Mouse (Mus musculus) thymus, postnatal 25 days (tissue): ENCODE measurements around the gene Rnf220.
A peak's percentile ranks its signal among the peaks of the same experiment; 100 is the strongest.

Source experiments
- DNase-seq: peaks from one replicate; pipeline ENCODE4 v3.0.0; 2022

Gene Rnf220

GRCm38 (mm10) chr4:117486188-117486587 is 10.7 kb downstream of the Rnf220 start:
- no peak for DNase-seq

GRCm38 (mm10) chr4:117485045-117485780 is 11.6 kb downstream of the Rnf220 start:
- DNase-seq = no peak

- DNase-seq = no peak
Observed at GRCm38 (mm10) chr4:117484256-117485044, 12.4 kb downstream of the Rnf220 start.

GRCm38 (mm10) chr4:117483931-117484255 is 13.0 kb downstream of the Rnf220 start:
- DNase-seq = no peak

GRCm38 (mm10) chr4:117482103-117482502 is 14.7 kb downstream of the Rnf220 start:
- no peak for DNase-seq

- no peak for DNase-seq
Observed at GRCm38 (mm10) chr4:117480611-117481445, 16.0 kb downstream of the Rnf220 start.

- no peak for DNase-seq
Observed at GRCm38 (mm10) chr4:117479951-117480350, 16.9 kb downstream of the Rnf220 start.

- DNase-seq = peak; percentile 82
Observed at GRCm38 (mm10) chr4:117478101-117478673, 18.7 kb downstream of the Rnf220 start.

- no peak for DNase-seq
Observed at GRCm38 (mm10) chr4:117477401-117477800, 19.5 kb downstream of the Rnf220 start.

GRCm38 (mm10) chr4:117476777-117477176 is 20.1 kb downstream of the Rnf220 start:
- DNase-seq = no peak

GRCm38 (mm10) chr4:117476355-117476754 is 20.5 kb downstream of the Rnf220 start:
- DNase-seq = no peak

- no peak for DNase-seq
Observed at GRCm38 (mm10) chr4:117473985-117474354, 22.9 kb downstream of the Rnf220 start.

- no peak for DNase-seq
Observed at GRCm38 (mm10) chr4:117473291-117473984, 23.4 kb downstream of the Rnf220 start.

GRCm38 (mm10) chr4:117469471-117469870 is 27.4 kb downstream of the Rnf220 start:
- no peak for DNase-seq

- no peak for DNase-seq
Observed at GRCm38 (mm10) chr4:117467936-117468335, 28.9 kb downstream of the Rnf220 start.

- peak; percentile 44 for DNase-seq
Observed at GRCm38 (mm10) chr4:117449151-117449550, 47.7 kb downstream of the Rnf220 start.

- peak; percentile 33 for DNase-seq
Observed at GRCm38 (mm10) chr4:117447926-117448325, 48.9 kb downstream of the Rnf220 start.

GRCm38 (mm10) chr4:117445516-117446207 is 51.2 kb downstream of the Rnf220 start:
- DNase-seq = no peak

- no peak for DNase-seq
Observed at GRCm38 (mm10) chr4:117438919-117439318, 57.9 kb downstream of the Rnf220 start.

- no peak for DNase-seq
Observed at GRCm38 (mm10) chr4:117438064-117438463, 58.8 kb downstream of the Rnf220 start.

- no peak for DNase-seq
Observed at GRCm38 (mm10) chr4:117436995-117437660, 59.7 kb downstream of the Rnf220 start.
